ENCODE assay signal across 23 mouse cellular contexts in genomic region chr17:63311613-63312012, GRCm38 (mm10).
DNase-seq lines count a peak whose midpoint lies in the region; ATAC-seq and TF ChIP-seq lines count a peak whose summit lies in the region.
"Had no signal": no experiment of that assay in that cellular context is flagged by ENCODE, and none has a peak within 500 bp of the region (broad histone marks: within the 10 kb centered on the region; RNA-seq: fewer than 3 reads in every experiment).

No protein-coding gene starts in this region.

- no peaks in the 10 kb centered on the region for H3K27me3 ChIP-seq in kidney, embryonic 15.5 days
- H3K27me3 ChIP-seq in liver, embryonic 16.5 days (ENCODE audit: control insufficient read depth, insufficient read depth, low read depth, low read length): no peaks in the 10 kb centered on the region
- no peaks in the 10 kb centered on the region for H3K27me3 ChIP-seq in heart, adult 2 months (ENCODE audit: control insufficient read depth, insufficient read depth, low read length)
- H3K27me3 ChIP-seq: embryonic facial prominence, embryonic 15.5 days; heart, embryonic 13.5 days; hindbrain, embryonic 12.5 days; Patski had no signal

- H3K27ac ChIP-seq in kidney, embryonic 15.5 days: no peak overlapping the region
- peak overlapping the region; percentile 34; the same call in 1 of the 2 replicates for H3K27ac ChIP-seq in bone marrow, adult 2 months (ENCODE audit: control insufficient read depth, insufficient read depth, low read depth, low read length, poor library complexity)
- peak overlapping the region; percentile 86 for H3K27ac ChIP-seq in liver, embryonic 16.5 days (ENCODE audit: low read length)
- H3K27ac ChIP-seq in heart, adult 2 months: no peak overlapping the region
- H3K27ac ChIP-seq: embryonic facial prominence, embryonic 15.5 days; heart, embryonic 13.5 days; hindbrain, embryonic 12.5 days had no signal

- 0 out of 2 replicates have a peak, but pooled peaks have one; percentile 61 for ATAC-seq in kidney, embryonic 15.5 days (replicated peaks; ENCODE audit: low FRiP score)
- peak; percentile 13; the same call in 1 of the 2 replicates for ATAC-seq in liver, embryonic 16.5 days (ENCODE audit: low read depth)
- ATAC-seq: forebrain, postnatal 0 days; Patski had no signal

- no peak overlapping the region for H3K9ac ChIP-seq in kidney, embryonic 15.5 days
- H3K9ac ChIP-seq in liver, embryonic 16.5 days (ENCODE audit: low read depth, low read length): peak overlapping the region; percentile 50
- no peak overlapping the region for H3K9ac ChIP-seq in heart, adult 2 months (ENCODE audit: low read depth, low read length)
- H3K9ac ChIP-seq: embryonic facial prominence, embryonic 15.5 days; forebrain, postnatal 0 days; heart, embryonic 13.5 days; hindbrain, embryonic 12.5 days had no signal

- intact Hi-C loops in heart, adult 2 months (cut with DNase I): no loop called here

- TF ChIP-seq EP300 in heart, adult 2 months (IDR thresholded peaks at IDR 0.05; ENCODE audit: insufficient read depth, low read depth, low read length): no peak

- TF ChIP-seq POLR2A in bone marrow, adult 2 months (IDR thresholded peaks at IDR 0.05; ENCODE audit: borderline replicate concordance, control insufficient read depth, low read depth, low read length): no peak
- TF ChIP-seq POLR2A in heart, adult 2 months (IDR thresholded peaks at IDR 0.05; ENCODE audit: insufficient read depth, low read depth, low read length): no peak

- H3K4me3 ChIP-seq in kidney, embryonic 15.5 days (replicated peaks): no peak overlapping the region
- no peak overlapping the region for H3K4me3 ChIP-seq in bone marrow, adult 2 months (replicated peaks; ENCODE audit: control insufficient read depth, low read depth, low read length)
- no peak overlapping the region for H3K4me3 ChIP-seq in liver, embryonic 16.5 days (ENCODE audit: low read depth, low read length)
- no peak overlapping the region for H3K4me3 ChIP-seq in heart, adult 2 months
- H3K4me3 ChIP-seq: embryonic facial prominence, embryonic 15.5 days; heart, embryonic 13.5 days; hindbrain, embryonic 12.5 days had no signal

- DNase-seq in kidney, postnatal 25 days: no peak
- peak; percentile 50 for DNase-seq in liver
- DNase-seq in adrenal gland, adult (ENCODE audit: inconsistent age in 2 of 2, low spot score in 1 of 2): no peak
- no peak for DNase-seq in embryo, embryonic 10.5 days (ENCODE audit: low spot score)
- DNase-seq in heart, adult 2 months: no peak
- DNase-seq: adrenal gland, adult 8-10 months; cerebellum, adult 8-10 months; forebrain, postnatal 0 days; gastrocnemius, postnatal 25 days; heart, adult 18-20 months; heart, postnatal 14 days; kidney, adult 11 months; lung, adult 2 months; lung, postnatal 14 days; midbrain, embryonic 14.5 days; thymus, postnatal 25 days had no signal

- H3K4me1 ChIP-seq in kidney, embryonic 15.5 days: peaks cover 5% of the 10 kb centered on the region; the same call in 1 of the 2 replicates
- peaks cover 1% of the 10 kb centered on the region; the same call in 1 of the 2 replicates for H3K4me1 ChIP-seq in bone marrow, adult 2 months (ENCODE audit: control insufficient read depth, insufficient read depth, low read length)
- H3K4me1 ChIP-seq in liver, embryonic 16.5 days (ENCODE audit: control insufficient read depth, low read depth, low read length): peaks cover 27% of the 10 kb centered on the region
- H3K4me1 ChIP-seq in heart, adult 2 months (ENCODE audit: control insufficient read depth, insufficient read depth, low read length): peaks cover 10% of the 10 kb centered on the region

- H3K9me3 ChIP-seq in kidney, embryonic 15.5 days (replicated peaks): 0 out of 2 replicates have a peak, but pooled peaks cover 3% of the 10 kb centered on the region
- H3K9me3 ChIP-seq in liver, embryonic 16.5 days (replicated peaks; ENCODE audit: control insufficient read depth, low read length): 0 out of 2 replicates have a peak, but pooled peaks cover 4% of the 10 kb centered on the region
- H3K9me3 ChIP-seq: embryonic facial prominence, embryonic 15.5 days; hindbrain, embryonic 12.5 days had no signal

- H3K36me3 ChIP-seq in kidney, embryonic 15.5 days: 0 out of 2 replicates have a peak, but pooled peaks cover 2% of the 10 kb centered on the region
- H3K36me3 ChIP-seq in liver, embryonic 16.5 days (ENCODE audit: control insufficient read depth, insufficient read depth): no peaks in the 10 kb centered on the region
- H3K36me3 ChIP-seq in heart, adult 2 months (ENCODE audit: control insufficient read depth, insufficient read depth, low read length): no peaks in the 10 kb centered on the region
- H3K36me3 ChIP-seq: embryonic facial prominence, embryonic 15.5 days; heart, embryonic 13.5 days; hindbrain, embryonic 12.5 days had no signal

- H3K79me2 ChIP-seq in heart, adult 2 months (replicated peaks; ENCODE audit: control insufficient read depth, insufficient read depth, low read length): no peaks in the 10 kb centered on the region

- no peak for TF ChIP-seq CTCF in bone marrow, adult 2 months (IDR thresholded peaks at IDR 0.05; ENCODE audit: control insufficient read depth, insufficient read depth, low read length)
- TF ChIP-seq CTCF in heart, adult 2 months (IDR thresholded peaks at IDR 0.05): no peak

- H3K4me2 ChIP-seq in kidney, embryonic 15.5 days: no peak overlapping the region
- peak overlapping the region; percentile 46 for H3K4me2 ChIP-seq in liver, embryonic 16.5 days (ENCODE audit: low read depth, low read length)
- H3K4me2 ChIP-seq: embryonic facial prominence, embryonic 15.5 days; heart, embryonic 13.5 days; hindbrain, embryonic 12.5 days had no signal

- 48% methylated on average over 3 of the region's 3 CpGs for WGBS in kidney, embryonic 15.5 days
- 74% methylated on average over 3 of the region's 3 CpGs for WGBS in bone marrow, adult 2 months
- WGBS in liver, embryonic 16.5 days (ENCODE audit: insufficient replicate concordance): 44% methylated on average over 3 of the region's 3 CpGs
- WGBS in heart, adult 2 months: 49% methylated on average over 3 of the region's 3 CpGs

Comparison
In these comparisons a context has a peak if more than half of its experiments do, and no peak if none do; other contexts are left out.
1. H3K27ac ChIP-seq: peak in bone marrow, adult 2 months (single experiment) and liver, embryonic 16.5 days (single experiment); none in kidney, embryonic 15.5 days (single experiment) and heart, adult 2 months (single experiment).